Mouse (Mus musculus) small intestine, adult 2 months (tissue): ENCODE measurements around the gene Mecp2. TPM values are rescaled to one million over a fixed set of nuclear protein-coding genes. Genes with fewer than 3 reads are reported as not detected.
A peak's percentile ranks its signal among the peaks of the same experiment; 100 is the strongest.

ENCODE experiments used
- H3K27ac ChIP-seq: fragments of 200-500 bp; 2 replicates; pipeline ENCODE4 v1.5.1; 2012; ENCODE audit warnings: low read depth, low read length, control low read depth, inconsistent platforms; ENCODE audit not compliant: insufficient read depth
- H3K27me3 ChIP-seq: fragments of 200-500 bp; 2 replicates; pipeline ENCODE4 v1.6.1; 2012; ENCODE audit warnings: mild to moderate bottlenecking, moderate library complexity, low read length, inconsistent platforms; ENCODE audit not compliant: control insufficient read depth, insufficient read depth
- H3K36me3 ChIP-seq: fragments of 200-500 bp; 2 replicates; pipeline ENCODE4 v1.6.1; 2012; ENCODE audit warnings: mild to moderate bottlenecking, low read length, control low read depth, inconsistent platforms; ENCODE audit not compliant: control insufficient read depth, insufficient read depth
- H3K4me1 ChIP-seq: fragments of 200-500 bp; 2 replicates; pipeline ENCODE4 v1.6.1; 2012; ENCODE audit warnings: low read length, inconsistent platforms, mixed read lengths; ENCODE audit not compliant: control insufficient read depth, insufficient read depth, insufficient read length
- H3K4me3 ChIP-seq: fragments of 200-500 bp; 2 replicates; pipeline ENCODE4 v1.5.1; 2012; ENCODE audit warnings: low read depth, mild to moderate bottlenecking, control low read depth, inconsistent platforms, low read length, moderate library complexity
- CTCF ChIP-seq: fragments of 200-500 bp; IDR thresholded peaks from 2 replicates; pipeline ENCODE4 v1.5.1; 2012; ENCODE audit warnings: low read depth, mild to moderate bottlenecking, control low read depth, inconsistent platforms, low read length, moderate library complexity, mixed read lengths; ENCODE audit not compliant: insufficient replicate concordance, insufficient read length; ENCODE audit errors: extremely low read depth
- POLR2A ChIP-seq: fragments of 200-500 bp; IDR thresholded peaks from 2 replicates; pipeline ENCODE4 v1.6.1; 2012; ENCODE audit warnings: low read depth, mild to moderate bottlenecking, control low read depth, inconsistent platforms, low read length, moderate library complexity
- WGBS: fragments of 180-500 bp; shearing (Covaris S2); methylation state at CpG from one replicate; pipeline ENCODE4 v1.1.7; 2018; 5-methylcytosine and 5-hydroxymethylcytosine counted together
- polyA plus RNA-seq: library from polyadenylated mRNA; depleted of rRNA; stranded (reverse); fragments of >200 nt; gene quantifications from 2 replicates; pipeline ENCODE4 v1.2.3, GENCODE M21; 2012

Mecp2 gene
- polyA plus RNA-seq, 1 experiment, result 3.0 TPM

GRCm38 (mm10) chrX:74067891-74068290, 67.3 kb downstream of the Mecp2 start:
- 77% methylated on average over 9 of the region's 9 CpGs for WGBS
- Histone ChIP-seq H3K4me3 (no peak overlapping the region), H3K4me1 (no peaks in the 10 kb centered on the region), H3K27ac (no peak overlapping the region), H3K36me3 (0 out of 2 replicates have a peak, but pooled peaks cover 2% of the 10 kb centered on the region), H3K27me3 (no peaks in the 10 kb centered on the region)
- TF ChIP-seq CTCF, result no peak
- TF ChIP-seq POLR2A, result no peak

GRCm38 (mm10) chrX:74045107-74045506, 90.1 kb downstream of the Mecp2 start:
- no peaks in the 10 kb centered on the region for H3K4me1 ChIP-seq
- WGBS, result 15% methylated on average over 1 of the region's 1 CpGs
- TF ChIP-seq CTCF (no peak), POLR2A (no peak)
- no peaks in the 10 kb centered on the region for H3K27me3 ChIP-seq
- no peak overlapping the region for H3K4me3 ChIP-seq
- no peak overlapping the region for H3K27ac ChIP-seq
- no peaks in the 10 kb centered on the region for H3K36me3 ChIP-seq

DNA sequence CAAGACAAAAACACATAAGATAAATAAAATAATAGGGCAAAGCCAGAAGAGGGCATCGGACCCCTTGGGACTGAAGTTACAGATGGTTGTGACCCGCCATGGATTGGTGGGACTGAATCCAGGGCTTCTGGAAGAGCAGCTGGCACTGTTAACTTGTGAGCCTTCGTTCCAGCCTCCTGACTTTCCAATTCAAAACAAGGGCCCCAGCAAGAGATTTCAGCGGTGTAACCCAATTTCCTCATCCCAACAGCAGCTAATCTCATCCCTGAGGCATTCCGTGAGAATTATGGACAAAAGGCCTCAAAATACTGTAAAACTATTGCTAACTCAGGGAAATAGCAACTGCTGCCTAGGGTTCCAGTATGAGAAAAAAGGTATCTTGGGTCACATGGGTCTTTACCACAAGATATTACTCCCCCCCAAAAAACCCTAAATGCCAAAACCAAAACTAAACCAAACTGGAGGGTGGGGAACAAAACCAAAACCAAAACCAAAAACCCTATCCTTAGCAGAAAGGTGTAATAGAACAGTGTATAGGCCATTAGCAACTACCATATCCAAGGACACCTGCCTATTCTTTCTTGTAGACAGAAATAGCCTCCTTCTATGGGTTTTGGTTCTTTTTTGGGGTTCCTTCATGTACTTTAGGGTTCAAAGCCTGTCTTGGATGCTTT, 97.3 kb downstream of the Mecp2 start:
- peaks cover 23% of the 10 kb centered on the region for H3K36me3 ChIP-seq
- H3K4me3 ChIP-seq, result no peak overlapping the region
- WGBS, result 77% methylated on average over 5 of the region's 5 CpGs
- no peak overlapping the region for H3K27ac ChIP-seq
- no peaks in the 10 kb centered on the region for H3K4me1 ChIP-seq
- no peak for TF ChIP-seq CTCF
- TF ChIP-seq POLR2A, result no peak
- no peaks in the 10 kb centered on the region for H3K27me3 ChIP-seq

- Histone ChIP-seq H3K36me3 (peaks cover 7% of the 10 kb centered on the region), H3K4me1 (peaks cover 4% of the 10 kb centered on the region; the same call in 1 of the 2 replicates), H3K27me3 (no peaks in the 10 kb centered on the region), H3K4me3 (no peak overlapping the region), H3K27ac (no peak overlapping the region)
- 33% methylated on average over 1 of the region's 1 CpGs for WGBS
- TF ChIP-seq CTCF, result no peak
- TF ChIP-seq POLR2A, result no peak
Observed at GRCm38 (mm10) chrX:74030000-74030399, 105.2 kb downstream of the Mecp2 start.

DNA sequence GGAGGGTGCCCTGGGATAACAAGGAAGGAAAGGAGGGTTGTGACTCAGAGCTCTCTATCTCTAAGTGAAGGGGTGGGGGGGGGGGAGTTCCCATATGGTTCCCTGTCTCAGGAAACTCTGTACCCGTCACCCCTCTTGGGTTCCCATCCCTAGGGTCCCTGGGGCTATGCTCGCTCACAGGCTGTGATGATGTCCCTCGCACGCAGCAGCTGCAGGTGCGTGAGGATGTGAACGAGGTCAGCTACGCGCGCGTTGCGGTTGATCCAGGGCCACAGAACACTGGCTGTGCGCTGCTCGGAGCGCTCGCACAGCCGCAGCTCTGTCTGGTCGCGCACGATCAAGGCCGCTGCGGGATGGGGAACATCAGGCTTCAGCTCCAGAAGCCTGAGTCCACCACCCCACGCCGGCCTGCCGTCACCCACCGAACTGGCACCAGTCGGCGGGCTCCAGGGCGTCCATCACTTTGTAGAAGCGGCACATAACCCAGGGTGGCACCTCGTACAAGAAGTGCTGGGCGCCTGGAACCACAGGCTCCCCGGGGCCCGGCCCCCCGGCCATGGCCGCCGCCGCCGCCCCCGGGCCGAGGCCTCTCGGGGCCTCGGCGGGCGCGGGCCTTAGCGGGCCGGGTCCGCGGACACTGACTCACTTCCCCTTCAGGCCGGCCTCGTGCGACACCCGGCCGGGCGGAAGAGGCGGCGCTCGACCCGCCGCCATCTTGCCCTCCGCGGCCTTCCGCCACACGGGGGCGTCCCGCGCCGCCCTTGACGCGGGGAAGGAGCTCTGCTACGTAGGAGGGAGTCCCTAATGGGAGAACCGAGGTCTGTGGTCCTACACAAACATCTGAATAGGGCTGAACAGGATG, 111.7 kb downstream of the Mecp2 start, which contains the start of gene Irak1:
Irak1 (minus strand) TSS at position 731 of the 862 bp plus-strand sequence.
- TF ChIP-seq POLR2A (no peak; the same call in none of the 2 replicates), CTCF (peak; percentile 70; the same call in 1 of the 2 replicates)
- Histone ChIP-seq H3K36me3 (peaks cover 9% of the 10 kb centered on the region), H3K27ac (peak within 1 kb of the TSS; percentile 20), H3K4me1 (peaks cover 4% of the 10 kb centered on the region; the same call in 1 of the 2 replicates), H3K4me3 (peak within 1 kb of the TSS; percentile 98), H3K27me3 (no peaks in the 10 kb centered on the region)
- 10% methylated on average over 72 of the region's 72 CpGs for WGBS

DNA sequence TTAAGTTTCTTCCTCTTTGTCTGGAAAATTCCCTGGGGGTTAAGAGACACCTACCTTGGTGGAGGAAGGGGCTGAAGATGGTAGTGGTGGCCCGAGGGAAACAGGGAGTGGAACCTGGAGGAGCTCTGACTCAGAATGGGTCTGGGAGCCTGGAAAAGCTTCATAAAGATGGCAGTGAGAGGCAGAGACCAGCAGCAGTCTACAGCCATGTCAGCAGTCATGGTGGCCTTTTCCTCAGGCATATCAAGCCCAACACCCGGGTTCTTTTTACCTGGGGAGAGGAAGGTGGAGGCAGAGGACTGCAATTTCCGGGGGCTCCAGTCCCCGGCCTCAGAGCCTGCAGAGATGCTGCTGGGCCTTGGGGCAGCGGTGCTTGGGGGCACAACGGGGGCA, 112.4 kb downstream of the Mecp2 start:
- TF ChIP-seq CTCF (no peak), POLR2A (no peak)
- H3K4me3 ChIP-seq, result peak overlapping the region; percentile 98
- H3K4me1 ChIP-seq, result peaks cover 4% of the 10 kb centered on the region; the same call in 1 of the 2 replicates
- no peaks in the 10 kb centered on the region for H3K27me3 ChIP-seq
- peaks cover 11% of the 10 kb centered on the region for H3K36me3 ChIP-seq
- no peak overlapping the region; the same call in 1 of the 2 replicates for H3K27ac ChIP-seq
- WGBS, result 7% methylated on average over 6 of the region's 6 CpGs

- Histone ChIP-seq H3K27ac (no peak overlapping the region), H3K36me3 (peaks cover 18% of the 10 kb centered on the region), H3K27me3 (no peaks in the 10 kb centered on the region), H3K4me3 (no peak overlapping the region), H3K4me1 (no peaks in the 10 kb centered on the region)
- TF ChIP-seq CTCF (no peak), POLR2A (no peak)
- 93% methylated on average over 1 of the region's 1 CpGs for WGBS
Observed at GRCm38 (mm10) chrX:74014597-74014996, 120.6 kb downstream of the Mecp2 start.
